Mouse (Mus musculus) spleen, postnatal 14 days (tissue): ENCODE measurements around the gene Aldh4a1.
A peak's percentile ranks its signal among the peaks of the same experiment; 100 is the strongest.

ENCODE experiments used
- DNase-seq, 2 experiments: peaks; one replicate each; pipeline ENCODE4 v3.0.0; 2021 to 2022; ENCODE audit warnings: low spot score in 2 of 2

Aldh4a1 gene

GRCm38 (mm10) chr4:139623434-139624115, 909 bp downstream of the Aldh4a1 start:
- no peak for DNase-seq

GRCm38 (mm10) chr4:139624116-139624489, 1.4 kb downstream of the Aldh4a1 start:
- no peak for DNase-seq

- DNase-seq: no peak
These were observed 2.0 kb downstream of the Aldh4a1 start for GRCm38 (mm10) chr4:139624706-139625105.

GRCm38 (mm10) chr4:139627361-139627760, 4.7 kb downstream of the Aldh4a1 start:
- DNase-seq: no peak

- DNase-seq: no peak
These were observed 7.5 kb downstream of the Aldh4a1 start for GRCm38 (mm10) chr4:139630171-139630570.

GRCm38 (mm10) chr4:139631141-139631540, 8.5 kb downstream of the Aldh4a1 start:
- no peak for DNase-seq

GRCm38 (mm10) chr4:139631569-139632253, 9.0 kb downstream of the Aldh4a1 start:
- no peak for DNase-seq

- no peak for DNase-seq
These were observed 9.6 kb downstream of the Aldh4a1 start for GRCm38 (mm10) chr4:139632254-139632580.

GRCm38 (mm10) chr4:139636373-139636772, 13.7 kb downstream of the Aldh4a1 start:
- DNase-seq: peak in 1 of 2 experiments; percentile 59

- no peak for DNase-seq
These were observed 15.2 kb downstream of the Aldh4a1 start for GRCm38 (mm10) chr4:139637847-139638246.

- no peak for DNase-seq
These were observed 15.7 kb downstream of the Aldh4a1 start for GRCm38 (mm10) chr4:139638356-139638755.

GRCm38 (mm10) chr4:139639801-139640200, 17.1 kb downstream of the Aldh4a1 start:
- DNase-seq: no peak

- DNase-seq: no peak
These were observed 17.7 kb downstream of the Aldh4a1 start for GRCm38 (mm10) chr4:139640333-139640732.

GRCm38 (mm10) chr4:139640775-139641174, 18.1 kb downstream of the Aldh4a1 start:
- no peak for DNase-seq

- no peak for DNase-seq
These were observed 19.3 kb downstream of the Aldh4a1 start for GRCm38 (mm10) chr4:139641829-139642425.

- peak; percentile 44 to 65 for DNase-seq
These were observed 21.3 kb downstream of the Aldh4a1 start for GRCm38 (mm10) chr4:139643972-139644371.

GRCm38 (mm10) chr4:139646916-139647315, 24.2 kb downstream of the Aldh4a1 start:
- DNase-seq: no peak

- no peak for DNase-seq
These were observed 27.5 kb downstream of the Aldh4a1 start for GRCm38 (mm10) chr4:139650086-139650743.

- no peak for DNase-seq
These were observed 28.2 kb downstream of the Aldh4a1 start for GRCm38 (mm10) chr4:139650907-139651306.

GRCm38 (mm10) chr4:139653238-139653637, 30.6 kb downstream of the Aldh4a1 start, which contains the start of gene Tas1r2:
Gene Tas1r2 (plus strand): TSS chr4:139653538.
- no peak for DNase-seq

GRCm38 (mm10) chr4:139661897-139662296, 39.2 kb downstream of the Aldh4a1 start:
- no peak for DNase-seq

- no peak for DNase-seq
These were observed 45.0 kb downstream of the Aldh4a1 start for GRCm38 (mm10) chr4:139667632-139668031.
